Mouse (Mus musculus) thymus, adult 2 months (tissue): ENCODE measurements at regions not wholly inside any gene's neighbourhood (a gene's known extent, or its start where the extent isn't known, plus 50 kb on each side); places are given as distances from the start of the nearest gene placed in this dataset.

Source experiments
- DNase-seq: peaks from one replicate; pipeline ENCODE4 v3.0.0; 2021
- H3K27ac ChIP-seq: fragments of 200-500 bp; 2 replicates; pipeline ENCODE4 v1.5.1; 2012; ENCODE audit warnings: low read length, control low read depth; ENCODE audit not compliant: control insufficient read depth, insufficient read depth
- H3K27me3 ChIP-seq: fragments of 200-500 bp; 2 replicates; pipeline ENCODE4 v1.6.1; 2012; ENCODE audit warnings: mild to moderate bottlenecking, low read length, moderate library complexity, mixed read lengths; ENCODE audit not compliant: control insufficient read depth, insufficient read depth
- H3K36me3 ChIP-seq: fragments of 200-500 bp; 2 replicates; pipeline ENCODE4 v1.6.1; 2012; ENCODE audit warnings: mild to moderate bottlenecking, low read length, moderate library complexity; ENCODE audit not compliant: control insufficient read depth, insufficient read depth
- H3K4me1 ChIP-seq: fragments of 200-500 bp; replicated peaks from 2 replicates; pipeline ENCODE4 v1.6.1; 2012; ENCODE audit warnings: low read length; ENCODE audit not compliant: control insufficient read depth, insufficient read depth
- H3K4me3 ChIP-seq: fragments of 200-500 bp; 2 replicates; pipeline ENCODE4 v1.5.1; 2012; ENCODE audit warnings: mild to moderate bottlenecking, low read length, control low read depth, moderate library complexity; ENCODE audit not compliant: control insufficient read depth, insufficient read depth
- CTCF ChIP-seq: fragments of 200-500 bp; IDR thresholded peaks from 2 replicates; pipeline ENCODE4 v1.5.1; 2012; ENCODE audit warnings: mild to moderate bottlenecking, control low read depth, low read length, moderate library complexity, borderline replicate concordance; ENCODE audit not compliant: control insufficient read depth, poor library complexity, insufficient read depth; ENCODE audit errors: extremely low read depth
- POLR2A ChIP-seq: fragments of 200-500 bp; IDR thresholded peaks from 2 replicates; pipeline ENCODE4 v1.6.1; 2012; ENCODE audit warnings: mild to moderate bottlenecking, low read length, control low read depth, moderate library complexity; ENCODE audit not compliant: control insufficient read depth, poor library complexity, insufficient read depth; ENCODE audit errors: extremely low read depth
- WGBS: fragments of 180-500 bp; shearing (Covaris S2); methylation state at CpG from one replicate; pipeline ENCODE4 v1.1.7; 2018; 5-methylcytosine and 5-hydroxymethylcytosine counted together

DNA sequence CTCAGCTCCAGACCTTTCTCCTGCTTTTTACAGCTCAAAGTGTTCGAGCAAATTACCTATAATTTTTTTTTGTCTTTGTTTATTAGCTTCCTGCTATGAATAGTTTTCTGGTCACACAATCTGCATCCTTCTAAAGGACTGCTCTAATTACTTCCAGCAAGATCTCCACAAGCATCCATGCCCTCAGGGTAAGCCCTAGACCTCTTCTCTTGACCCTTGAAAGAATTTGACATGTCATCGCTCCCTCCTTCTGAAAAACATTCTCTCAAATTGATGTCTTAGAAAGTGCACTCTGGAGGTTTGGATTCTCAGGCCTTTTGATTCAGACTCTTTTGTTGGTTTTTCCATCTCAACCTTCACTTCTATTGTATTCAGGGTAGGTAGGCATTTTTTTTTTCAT is 148.7 kb downstream of the Gja1 start:
- DNase-seq = no peak
- H3K27ac ChIP-seq = no peak overlapping the region
- TF ChIP-seq POLR2A (no peak), CTCF (no peak)
- 94% methylated on average over 2 of the region's 2 CpGs for WGBS
- H3K4me3 ChIP-seq = no peak overlapping the region
- no peaks in the 10 kb centered on the region for H3K36me3 ChIP-seq
- H3K27me3 ChIP-seq = no peaks in the 10 kb centered on the region
- H3K4me1 ChIP-seq = no peaks in the 10 kb centered on the region

DNA sequence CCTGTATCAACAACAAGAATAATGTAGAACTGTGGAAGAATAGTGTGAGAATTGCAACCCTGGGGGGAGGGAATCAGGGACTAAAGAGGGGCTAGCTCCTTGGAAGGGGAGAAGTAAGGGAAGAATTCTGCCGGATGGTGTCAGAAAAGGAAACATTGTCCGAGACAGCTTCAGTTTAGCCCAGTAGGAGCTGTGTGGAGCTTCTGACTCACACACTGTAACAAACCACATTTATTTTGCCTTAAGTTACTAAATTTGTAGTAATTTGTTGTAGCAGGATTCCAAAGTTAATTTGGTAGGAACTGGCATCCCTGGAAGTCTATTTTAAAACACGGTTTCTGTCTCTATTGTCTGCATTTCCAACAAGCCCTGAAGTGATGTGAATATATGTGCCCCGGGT is 160.0 kb downstream of the Gja1 start:
- Histone ChIP-seq H3K27ac (no peak overlapping the region), H3K4me3 (no peak overlapping the region), H3K27me3 (no peaks in the 10 kb centered on the region), H3K4me1 (no peaks in the 10 kb centered on the region), H3K36me3 (no peaks in the 10 kb centered on the region)
- 80% methylated on average over 4 of the region's 4 CpGs for WGBS
- no peak for DNase-seq
- TF ChIP-seq POLR2A (no peak), CTCF (no peak)

DNA sequence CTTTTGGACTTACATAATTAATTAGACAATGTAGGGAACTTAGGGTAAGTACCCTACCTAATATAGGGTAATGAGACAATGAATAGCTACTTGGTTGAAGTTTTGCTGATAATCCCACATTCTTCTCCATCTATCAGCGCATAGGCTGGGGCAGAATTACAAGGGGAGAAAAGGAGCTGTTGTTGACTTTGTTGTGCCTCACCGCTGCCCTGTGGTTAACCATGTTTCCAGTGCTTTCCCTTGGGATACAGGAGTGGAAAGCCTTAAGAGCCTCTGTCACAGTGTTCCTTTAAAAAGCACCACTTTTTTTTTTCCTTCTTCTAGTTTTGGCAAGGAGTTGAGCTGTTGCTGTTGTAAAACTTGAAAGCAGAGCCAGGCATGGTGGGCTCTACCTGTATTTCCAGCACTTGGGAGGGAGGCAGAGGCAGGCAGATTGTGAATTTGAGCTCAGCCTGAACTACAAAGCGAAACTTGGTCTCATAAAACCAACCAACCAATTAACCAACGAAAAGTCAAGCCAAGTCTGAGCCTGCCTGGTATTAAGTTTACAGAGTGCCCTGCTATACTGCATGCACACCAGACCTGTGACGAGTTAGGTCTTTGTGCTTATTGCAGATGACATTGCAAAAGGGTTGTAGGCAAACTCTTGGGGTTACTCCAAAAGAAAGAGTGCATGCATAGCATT is 162.8 kb downstream of the Gja1 start:
- TF ChIP-seq CTCF (no peak), POLR2A (no peak)
- H3K27ac ChIP-seq = no peak overlapping the region
- 88% methylated on average over 5 of the region's 5 CpGs for WGBS
- DNase-seq = no peak
- H3K36me3 ChIP-seq = no peaks in the 10 kb centered on the region
- no peaks in the 10 kb centered on the region for H3K27me3 ChIP-seq
- no peaks in the 10 kb centered on the region for H3K4me1 ChIP-seq
- H3K4me3 ChIP-seq = no peak overlapping the region

DNA sequence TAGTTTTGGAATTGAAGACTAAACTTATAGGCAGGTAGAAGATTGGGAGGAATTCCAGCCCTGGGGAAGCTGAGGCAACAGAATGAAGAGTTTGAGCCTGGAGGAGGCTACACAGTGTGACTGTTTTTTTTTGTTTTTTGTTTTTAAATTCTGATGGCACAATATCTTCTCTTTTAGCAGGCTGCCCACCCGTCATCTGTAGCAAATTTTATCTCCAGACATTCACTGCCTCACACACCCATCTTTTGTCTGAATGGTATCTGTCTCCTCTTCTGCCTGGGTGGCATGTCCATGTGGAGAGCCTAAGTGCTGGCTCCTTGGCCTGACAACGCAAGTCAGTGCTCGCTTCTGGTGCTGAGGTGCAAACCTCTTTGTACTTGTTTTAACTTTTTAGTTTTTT is 165.0 kb downstream of the Gja1 start:
- 89% methylated on average over 3 of the region's 3 CpGs for WGBS

DNA sequence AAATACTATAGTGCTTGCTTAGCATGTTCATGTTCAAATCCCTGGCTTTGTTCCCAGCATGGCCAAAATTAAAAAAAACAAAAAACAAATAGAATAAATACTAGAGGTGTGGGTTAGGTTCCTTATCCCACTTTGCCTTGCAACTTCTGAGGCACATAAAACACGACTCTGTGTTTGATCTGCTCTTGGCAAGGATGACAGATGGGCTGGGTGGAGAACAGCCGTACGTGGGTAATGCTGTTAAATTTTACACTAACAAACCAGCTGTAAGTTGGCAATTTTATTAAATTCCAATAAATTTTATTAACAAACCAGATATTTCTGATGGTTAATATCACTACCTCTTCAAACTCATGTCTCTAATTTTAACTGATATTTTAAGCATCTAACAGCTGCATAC is 168.9 kb downstream of the Gja1 start:
- H3K27me3 ChIP-seq = no peaks in the 10 kb centered on the region
- no peak for DNase-seq
- H3K36me3 ChIP-seq = no peaks in the 10 kb centered on the region
- 84% methylated on average over 3 of the region's 3 CpGs for WGBS
- no peak overlapping the region for H3K4me3 ChIP-seq
- TF ChIP-seq CTCF = no peak
- no peak for TF ChIP-seq POLR2A
- H3K27ac ChIP-seq = no peak overlapping the region
- H3K4me1 ChIP-seq = no peaks in the 10 kb centered on the region

More for the DNA sequence above, 165.0 kb downstream of the Gja1 start:
- H3K27me3 ChIP-seq = no peaks in the 10 kb centered on the region
- DNase-seq = no peak
- H3K36me3 ChIP-seq = no peaks in the 10 kb centered on the region
- H3K4me3 ChIP-seq = no peak overlapping the region
- TF ChIP-seq CTCF (no peak), POLR2A (no peak)
- H3K27ac ChIP-seq = no peak overlapping the region
- no peaks in the 10 kb centered on the region for H3K4me1 ChIP-seq

DNA sequence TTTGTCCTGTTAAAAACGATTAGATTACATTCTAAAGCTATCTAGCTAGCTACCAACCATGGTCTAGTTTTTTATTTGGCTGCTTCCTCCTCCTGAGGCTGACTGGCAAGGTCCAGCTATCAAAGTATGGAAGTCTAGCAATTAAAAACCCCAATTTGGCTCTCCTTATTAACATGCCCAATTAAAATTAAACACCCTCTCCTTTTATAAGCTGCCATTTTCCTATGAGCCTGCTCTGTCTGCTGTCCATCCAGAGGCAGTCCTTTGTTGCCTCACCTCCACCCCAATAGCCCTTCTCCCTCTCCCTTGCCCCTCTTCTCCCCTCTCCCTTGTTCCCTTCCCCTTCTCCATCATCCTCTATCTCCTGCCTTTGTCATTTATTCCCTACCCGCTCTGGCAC is 169.7 kb downstream of the Gja1 start:
- TF ChIP-seq CTCF (no peak), POLR2A (no peak)
- H3K27ac ChIP-seq = no peak overlapping the region
- no peak overlapping the region for H3K4me3 ChIP-seq
- H3K36me3 ChIP-seq = no peaks in the 10 kb centered on the region
- 83% methylated on average over 2 of the region's 2 CpGs for WGBS
- no peaks in the 10 kb centered on the region for H3K4me1 ChIP-seq
- no peaks in the 10 kb centered on the region for H3K27me3 ChIP-seq
- no peak for DNase-seq

DNA sequence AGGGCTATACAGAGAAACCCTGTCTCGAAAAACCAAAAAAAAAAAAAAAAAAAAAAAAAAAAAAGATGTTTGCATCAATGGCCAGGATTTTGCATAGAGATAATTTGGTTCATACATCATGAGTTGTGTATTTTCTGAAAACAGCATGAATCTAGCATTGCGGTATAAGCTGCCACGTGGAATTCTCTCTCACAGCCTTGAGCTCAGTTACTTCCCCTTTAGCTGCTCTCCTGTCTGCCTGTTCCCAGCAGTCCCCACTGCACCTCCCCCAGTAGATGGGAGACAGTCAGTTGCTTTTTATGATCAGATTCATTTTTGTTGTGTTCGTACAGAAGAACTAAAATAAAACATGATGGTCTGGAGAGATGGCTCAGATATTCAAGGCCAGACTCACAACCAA is 170.7 kb downstream of the Gja1 start:
- no peak for TF ChIP-seq POLR2A
- no peak for TF ChIP-seq CTCF
- H3K36me3 ChIP-seq = no peaks in the 10 kb centered on the region

More for the DNA sequence above, 170.7 kb downstream of the Gja1 start:
- WGBS = 31% methylated on average over 3 of the region's 4 CpGs
- Histone ChIP-seq H3K4me1 (no peaks in the 10 kb centered on the region), H3K27me3 (no peaks in the 10 kb centered on the region), H3K4me3 (no peak overlapping the region), H3K27ac (no peak overlapping the region)
- no peak for DNase-seq
